Mouse (Mus musculus) testis, postnatal 10 days (tissue): ENCODE measurements around the gene Ugt2b34.
"Not testable (repeated sequence)": the region's sequence is repeated elsewhere in the genome, so short reads cannot be mapped to it uniquely, and the experiment has no call there.

ENCODE experiments used
- DNase-seq: peaks from one replicate; pipeline ENCODE4 v3.0.0; 2021; ENCODE audit warnings: low spot score

Ugt2b34 gene

DNA sequence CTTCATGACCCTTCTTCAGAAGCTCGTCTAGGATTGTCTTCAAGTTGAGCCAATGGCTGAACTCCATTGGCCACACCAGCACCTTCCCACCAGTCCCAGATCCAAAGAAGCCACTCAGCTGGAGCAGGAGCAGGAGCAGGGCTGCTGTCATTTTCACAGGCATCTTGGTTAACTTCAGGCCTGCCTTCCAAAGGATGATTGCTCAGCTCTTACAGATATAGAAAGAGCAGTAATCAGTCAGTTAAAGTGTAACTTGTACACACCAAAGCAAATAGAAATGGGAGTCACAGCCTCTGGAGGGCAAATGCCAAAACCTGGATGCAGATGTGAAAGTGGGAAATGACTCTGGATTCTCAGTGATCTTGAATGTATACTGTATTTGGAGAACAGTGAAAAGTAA is at the start of gene Ugt2b34:
TSS of gene Ugt2b34 (minus strand) at position 180 of the 400 bp plus-strand sequence.
- DNase-seq: no peak

- DNase-seq: no peak
These were observed 35.4 kb upstream of the Ugt2b34 start for GRCm38 (mm10) chr5:86942111-86942510.

- no peak for DNase-seq
These were observed 19.7 kb upstream of the Ugt2b34 start, which contains the start of gene Ugt2b1 for GRCm38 (mm10) chr5:86926426-86926825. Gene Ugt2b1, minus strand, starts transcription at chr5:86926530.

DNA sequence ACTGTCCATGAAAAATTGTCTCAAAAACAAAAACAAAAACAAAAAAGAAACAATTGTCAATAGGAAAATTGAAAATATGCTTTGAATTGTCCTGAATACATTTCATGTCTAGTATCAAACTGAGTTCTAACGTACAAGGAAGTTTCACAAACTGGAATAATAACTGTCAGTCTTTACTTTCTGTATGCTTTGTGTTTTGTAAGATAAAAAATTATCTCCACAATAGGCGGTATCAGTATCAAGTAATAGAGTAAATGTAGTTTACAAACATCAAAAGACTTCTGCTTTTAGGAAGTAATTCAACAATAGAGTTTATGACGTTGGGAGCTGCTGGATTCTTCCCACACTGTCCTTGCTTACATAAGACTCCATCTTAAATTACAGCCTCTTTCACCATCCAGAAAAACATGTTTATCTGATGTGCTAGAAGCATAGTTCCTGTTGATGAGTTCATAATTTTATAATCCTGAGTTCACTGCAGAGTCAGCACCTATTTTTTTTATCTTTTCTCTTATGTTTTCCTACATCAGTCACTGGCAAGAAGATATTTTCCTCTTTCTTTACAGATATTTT is 14.0 kb upstream of the Ugt2b34 start:
- DNase-seq: no peak

DNA sequence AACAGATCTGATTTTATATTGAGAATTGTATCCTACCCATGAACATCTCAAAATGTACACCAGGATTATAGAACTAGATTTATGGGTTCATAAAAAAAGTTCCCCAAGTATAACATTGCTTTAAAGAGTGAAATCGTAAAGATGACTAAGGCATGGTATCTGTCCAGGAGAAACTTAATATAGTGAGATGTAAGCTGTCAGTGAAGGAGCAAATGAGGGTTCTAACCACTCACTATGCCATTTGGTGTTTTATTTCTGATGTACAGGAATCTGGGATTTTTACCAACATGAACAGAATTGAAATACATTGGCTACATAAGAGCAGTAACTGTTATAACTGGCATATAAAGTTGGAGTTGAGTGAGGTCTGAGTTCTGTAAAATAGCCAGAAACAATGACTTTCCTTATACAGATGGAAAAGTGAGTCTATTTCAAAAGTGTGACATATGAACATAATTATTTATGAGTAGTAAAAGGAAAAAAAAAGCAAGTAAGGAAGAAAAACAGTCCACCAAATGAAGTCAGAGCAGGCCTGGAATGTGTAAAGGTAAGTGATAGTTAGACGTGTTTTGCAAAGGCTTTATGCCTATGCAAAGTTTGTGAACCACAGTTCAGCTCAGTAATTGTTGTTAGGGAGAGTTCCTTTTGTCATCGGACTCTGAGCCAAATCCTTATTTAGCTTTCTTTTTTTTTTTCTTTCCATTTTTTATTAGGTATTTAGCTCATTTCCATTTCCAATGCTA is 4.8 kb upstream of the Ugt2b34 start:
- no peak for DNase-seq

DNA sequence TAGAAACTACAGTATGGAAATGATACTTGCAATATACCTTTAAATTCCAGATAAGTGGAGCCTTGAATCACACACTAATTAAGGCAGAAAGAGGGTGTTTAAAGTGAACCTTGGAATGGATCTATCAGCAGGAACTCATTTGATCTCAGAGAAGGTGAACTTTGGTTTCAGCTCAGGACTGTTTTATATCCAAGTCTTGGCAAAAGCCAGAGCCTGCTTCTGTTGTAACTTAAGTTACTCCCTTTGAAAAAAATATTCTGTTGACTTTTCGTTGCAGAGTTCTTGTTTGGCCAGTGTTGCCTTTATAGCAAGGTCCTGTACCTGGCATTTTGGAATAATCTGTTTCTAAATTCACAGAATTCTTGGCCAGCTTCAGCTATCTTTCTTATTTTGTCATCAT is 4.0 kb upstream of the Ugt2b34 start:
- DNase-seq: no peak

GRCm38 (mm10) chr5:86889933-86890332 is 16.8 kb downstream of the Ugt2b34 start:
- DNase-seq: no peak

DNA sequence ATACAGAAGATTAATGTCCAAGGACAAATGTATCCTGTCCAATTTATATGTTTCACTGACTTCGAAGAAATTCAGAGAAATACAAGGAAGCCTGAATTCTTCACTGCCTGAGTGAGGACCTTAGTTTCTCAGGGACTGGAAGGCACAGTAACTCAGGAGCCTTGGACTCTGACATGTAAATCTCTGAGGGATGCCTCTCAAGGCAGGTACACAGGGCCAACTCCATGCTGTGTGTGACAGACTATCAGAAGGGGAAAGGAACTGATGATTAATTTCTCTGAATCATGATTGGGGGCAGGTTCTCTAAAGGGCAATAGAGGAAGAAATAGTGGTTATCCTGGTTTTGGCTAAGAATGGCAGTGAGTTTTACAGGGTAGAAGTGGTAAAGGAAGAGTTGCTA is 18.3 kb downstream of the Ugt2b34 start:
- DNase-seq: no peak

- DNase-seq: no peak
These were observed 19.7 kb downstream of the Ugt2b34 start for GRCm38 (mm10) chr5:86887081-86887480.

DNA sequence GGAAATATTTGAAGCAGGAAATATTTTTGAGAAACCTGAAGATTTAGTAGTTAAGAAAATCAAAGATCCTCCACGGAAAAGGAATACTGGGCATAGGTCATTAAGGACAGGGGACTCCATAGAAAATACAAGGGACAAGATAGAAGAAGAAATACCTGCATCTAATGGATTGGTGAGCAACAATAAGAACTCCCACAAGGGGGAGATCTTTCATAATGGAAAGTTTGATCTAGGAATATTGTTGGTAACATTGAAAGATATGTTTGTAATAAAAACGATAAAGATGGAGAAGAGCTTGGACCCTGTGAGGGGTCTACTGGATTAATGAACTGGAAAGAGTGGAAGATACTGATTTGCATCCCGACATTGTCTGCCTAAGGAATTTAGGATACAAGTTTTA is 20.1 kb downstream of the Ugt2b34 start:
- no peak for DNase-seq

- peak; percentile 44 for DNase-seq
These were observed 34.9 kb downstream of the Ugt2b34 start for GRCm38 (mm10) chr5:86871877-86872276.

GRCm38 (mm10) chr5:86858336-86858735 is 48.4 kb downstream of the Ugt2b34 start:
- DNase-seq: no peak

DNA sequence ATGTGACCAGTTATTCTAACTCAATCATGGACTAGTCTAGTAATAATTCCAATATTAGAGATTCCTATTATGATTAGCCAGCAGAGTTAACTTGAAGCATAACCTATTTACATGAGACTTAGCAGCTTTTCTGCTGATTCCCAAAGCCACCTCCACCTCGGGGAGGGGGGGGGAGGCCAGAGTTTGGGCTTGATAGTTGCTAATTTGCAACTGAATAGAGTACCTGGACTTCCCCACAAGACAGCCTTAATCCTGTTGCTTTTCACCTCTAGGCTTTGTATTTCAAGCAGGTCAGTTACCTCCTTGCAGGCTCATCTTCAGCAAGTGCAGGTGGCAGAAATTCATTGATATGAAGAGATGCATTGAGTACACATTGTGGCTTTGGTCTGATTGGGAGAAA is 49.1 kb downstream of the Ugt2b34 start:
- DNase-seq: no peak

- DNase-seq: not testable (repeated sequence)
These were observed 50.2 kb downstream of the Ugt2b34 start for GRCm38 (mm10) chr5:86856505-86856904.

DNA sequence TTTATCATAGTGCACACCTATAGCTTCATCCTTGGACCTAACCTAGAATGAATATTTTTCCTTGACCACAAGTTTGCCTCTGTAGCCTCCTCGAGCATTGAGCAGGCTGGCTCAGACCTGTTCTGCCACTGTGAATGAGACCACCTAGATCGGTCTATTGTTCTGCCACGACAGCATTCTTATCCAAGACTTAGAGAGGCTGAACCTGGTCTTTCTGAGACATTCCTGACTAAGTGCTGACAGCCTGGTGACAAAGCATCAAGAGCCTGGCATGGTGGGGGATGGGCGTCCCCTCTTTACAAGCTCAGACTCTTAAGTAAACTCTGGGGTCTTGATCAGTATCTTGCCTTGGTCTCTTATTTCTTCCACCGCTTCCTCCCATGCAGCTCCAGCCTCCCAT is 55.1 kb downstream of the Ugt2b34 start:
- DNase-seq: no peak

- no peak for DNase-seq
These were observed 56.6 kb downstream of the Ugt2b34 start for GRCm38 (mm10) chr5:86850104-86850503.

DNA sequence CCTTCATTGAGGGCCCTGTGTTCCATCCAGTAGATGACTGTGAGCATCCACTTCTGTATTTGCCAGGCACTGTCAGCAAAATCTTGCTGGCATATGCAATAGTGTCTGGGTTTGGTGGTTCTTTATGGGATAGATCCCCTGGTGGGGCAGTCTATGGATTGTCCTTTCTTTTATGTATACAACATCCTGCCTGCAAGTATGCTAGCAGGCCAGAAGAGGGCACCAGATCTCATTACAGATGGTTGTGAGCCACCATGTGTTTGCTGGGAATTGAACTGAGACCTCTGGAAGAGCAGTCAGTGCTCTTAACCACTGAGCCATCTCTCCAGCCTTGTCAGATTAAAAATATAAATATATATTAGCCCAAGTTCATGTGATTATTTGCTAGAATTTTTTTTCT is 65.5 kb downstream of the Ugt2b34 start:
- DNase-seq: not testable (repeated sequence)

GRCm38 (mm10) chr5:86840207-86840606 is 66.5 kb downstream of the Ugt2b34 start:
- DNase-seq: no peak
